Mouse (Mus musculus): ENCODE results near the gene Kcnip4.

The Kcnip4 gene

DNA sequence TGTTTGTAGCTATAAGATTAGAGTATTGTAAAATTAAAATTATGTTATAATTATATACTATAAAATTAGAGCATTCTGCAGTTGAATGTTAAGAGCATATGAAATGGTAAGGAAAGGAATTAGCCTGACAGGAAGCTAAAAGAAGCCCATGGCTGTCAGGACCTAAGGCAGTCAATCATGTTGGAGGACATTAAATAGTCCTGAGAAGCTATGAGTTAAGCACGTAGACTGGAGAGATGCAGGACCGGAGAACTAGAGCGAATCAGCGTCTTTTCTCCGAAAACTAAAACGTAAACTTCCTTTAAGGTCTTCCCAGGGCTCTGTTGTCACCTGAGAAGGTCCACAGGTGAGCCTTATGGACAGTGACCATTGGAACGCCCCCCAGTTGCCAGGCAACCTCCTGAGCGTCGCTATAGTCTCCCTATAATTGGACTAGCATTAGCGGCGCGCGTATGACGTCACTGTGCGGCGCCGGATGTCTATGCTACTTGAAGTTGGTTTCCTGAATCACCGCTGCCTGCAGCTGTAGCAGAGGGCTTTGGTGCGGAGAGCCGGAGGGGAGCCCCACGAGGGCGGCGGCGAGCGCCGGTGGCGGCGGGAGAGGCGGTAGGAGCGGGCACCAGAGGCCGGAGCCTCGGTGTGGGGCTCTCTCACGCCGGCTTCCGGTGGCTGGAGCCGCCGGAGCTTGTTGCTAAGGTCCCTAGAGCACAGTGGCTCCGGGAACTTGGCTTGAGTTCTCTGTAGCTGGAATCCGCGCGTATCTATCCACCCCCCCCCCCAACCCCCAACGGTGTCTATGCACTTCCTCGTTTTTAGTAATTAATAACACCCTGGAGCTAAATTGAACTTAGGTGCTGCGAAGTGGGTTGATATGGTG is 1152.6 kb downstream of the Kcnip4 start:
- DNase-seq, result peak; percentile 98

DNA sequence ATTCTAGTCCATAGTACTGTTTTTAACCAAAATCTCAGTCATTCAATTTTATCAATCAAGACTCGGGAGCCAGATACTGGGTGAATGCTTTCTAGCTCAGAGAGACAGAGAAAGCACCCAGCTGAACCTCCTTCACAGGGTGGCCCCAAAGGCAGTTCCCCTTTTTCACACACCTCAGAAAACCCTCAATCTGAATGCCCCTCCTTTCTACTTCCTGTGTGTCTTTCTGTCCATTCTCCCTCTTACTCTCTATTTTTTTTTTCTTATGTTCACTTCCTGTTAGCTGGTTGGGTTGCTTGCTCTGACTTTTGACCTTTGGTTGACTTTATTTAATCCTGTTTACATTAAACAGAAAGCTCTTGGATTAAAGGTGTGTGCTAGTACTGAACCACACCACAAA is 1175.4 kb downstream of the Kcnip4 start:
- DNase-seq, result no peak

DNA sequence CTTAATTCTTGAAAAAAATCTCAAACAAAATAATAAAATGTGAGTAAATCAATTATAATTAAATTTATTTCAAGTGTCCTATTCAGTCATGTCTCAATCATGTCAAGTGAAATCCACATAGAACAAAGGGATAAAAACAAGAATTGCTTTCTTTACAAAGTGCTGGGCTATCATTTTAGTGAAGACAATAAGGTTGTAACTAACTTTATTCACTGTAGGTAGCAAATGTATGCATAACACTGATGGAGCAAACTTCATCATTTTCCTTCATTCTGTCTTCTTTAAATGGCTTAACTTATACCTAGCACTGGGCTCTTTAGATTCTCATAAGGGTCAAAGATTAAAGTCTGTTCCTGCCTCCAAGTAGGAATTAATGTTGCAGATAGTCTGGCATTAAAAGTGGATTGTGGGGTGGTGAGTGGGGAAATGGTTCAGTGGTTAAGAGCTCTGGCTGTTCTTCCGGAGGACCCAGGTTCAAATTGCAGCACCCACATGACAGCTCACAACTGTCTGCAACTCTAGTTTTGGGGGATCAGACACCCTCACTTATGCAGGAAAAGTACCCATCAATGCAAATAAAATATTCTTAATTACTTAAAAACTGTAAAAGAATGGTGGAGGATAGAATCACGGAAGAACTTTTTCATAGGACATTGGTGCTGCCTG is 1178.6 kb downstream of the Kcnip4 start:
- DNase-seq, result no peak

DNA sequence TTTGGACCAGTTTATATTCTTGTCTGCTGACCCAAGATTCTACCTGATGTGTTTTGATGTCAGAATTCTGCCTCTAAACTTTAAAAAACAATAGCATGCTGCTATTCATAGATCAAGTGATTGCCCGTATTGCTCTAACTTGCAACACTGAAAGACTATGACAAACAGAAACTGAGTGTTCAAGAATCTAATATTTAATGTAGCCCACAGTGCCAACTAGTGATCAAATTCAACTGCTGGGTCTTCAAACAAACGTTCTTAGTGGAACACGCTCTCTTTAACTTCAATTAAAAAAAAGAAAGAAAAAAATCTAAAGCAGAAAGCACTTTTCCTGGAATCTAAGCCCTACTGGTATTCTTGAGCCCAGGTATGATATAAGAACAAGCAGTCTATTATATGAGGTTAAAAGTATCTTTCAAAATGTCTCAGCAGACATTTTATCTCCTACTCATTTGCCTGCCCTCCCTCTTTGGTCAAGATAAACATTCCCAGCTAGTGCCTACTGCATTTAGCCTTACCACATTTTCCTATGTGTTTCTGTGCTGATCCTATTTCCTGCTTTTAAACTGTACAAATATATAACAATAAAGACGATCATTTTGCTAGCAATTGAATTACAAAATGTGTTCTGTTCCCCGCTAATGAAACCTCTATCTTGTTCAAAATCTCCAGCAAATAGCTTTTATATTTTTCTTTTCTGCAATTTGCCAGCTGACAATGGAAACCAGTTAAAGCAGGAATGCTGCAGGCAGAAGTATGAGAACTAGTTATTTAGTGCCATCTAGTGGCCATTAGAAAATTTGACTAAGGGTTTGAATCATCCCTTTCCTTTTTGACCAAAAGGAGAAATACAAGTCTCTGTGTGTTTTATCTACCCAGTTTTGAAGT is 1179.4 kb downstream of the Kcnip4 start:
- peak in 1 of 2 experiments; percentile 63 for DNase-seq

DNA sequence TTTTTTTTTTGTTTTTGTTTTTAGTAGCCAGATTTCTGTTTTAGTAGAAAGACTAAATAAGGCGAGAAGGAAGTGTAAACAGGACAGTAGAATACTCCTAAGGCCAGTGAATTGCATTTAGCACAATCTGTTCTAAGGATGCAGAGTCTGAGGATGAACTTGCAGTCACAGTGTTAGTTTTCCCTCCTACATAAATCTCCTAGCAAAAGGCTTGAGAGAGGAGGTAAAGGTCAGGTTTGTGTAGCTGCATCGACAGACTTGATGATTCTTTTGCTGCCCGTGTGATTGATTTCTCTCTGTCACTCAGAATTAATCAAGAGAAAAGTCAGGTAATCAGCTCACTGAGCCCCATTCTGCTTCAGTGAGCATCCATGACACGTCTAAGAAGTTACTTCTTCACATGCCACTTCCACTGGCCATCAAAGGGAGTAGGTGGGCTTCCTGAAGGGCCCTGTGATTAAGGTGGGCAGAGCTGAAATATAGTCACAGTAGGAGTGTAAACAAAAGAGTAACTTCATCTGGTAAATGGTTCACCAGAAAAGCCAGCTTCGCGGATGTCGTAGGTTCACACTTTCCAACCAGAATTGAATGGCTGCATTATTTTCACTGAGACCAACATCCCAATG is 1183.8 kb downstream of the Kcnip4 start:
- DNase-seq, result no peak
